Mouse (Mus musculus) C3H10T1/2 (cell line): Measurements from ENCODE around the gene Grm5. TPM values are rescaled to one million over a fixed set of nuclear protein-coding genes. Genes with fewer than 3 reads are reported as not detected.

ENCODE experiments used
- polyA plus RNA-seq, 2 experiments: library from polyadenylated mRNA; unstranded; fragments of >200 nt; fragmentation: generic; extraction: Trizol; gene quantifications; one replicate each; pipeline ENCODE4 v1.2.1; 2012; ENCODE audit warnings: missing spikeins in 2 of 2

The Grm5 gene
- not detected for polyA plus RNA-seq

DNA sequence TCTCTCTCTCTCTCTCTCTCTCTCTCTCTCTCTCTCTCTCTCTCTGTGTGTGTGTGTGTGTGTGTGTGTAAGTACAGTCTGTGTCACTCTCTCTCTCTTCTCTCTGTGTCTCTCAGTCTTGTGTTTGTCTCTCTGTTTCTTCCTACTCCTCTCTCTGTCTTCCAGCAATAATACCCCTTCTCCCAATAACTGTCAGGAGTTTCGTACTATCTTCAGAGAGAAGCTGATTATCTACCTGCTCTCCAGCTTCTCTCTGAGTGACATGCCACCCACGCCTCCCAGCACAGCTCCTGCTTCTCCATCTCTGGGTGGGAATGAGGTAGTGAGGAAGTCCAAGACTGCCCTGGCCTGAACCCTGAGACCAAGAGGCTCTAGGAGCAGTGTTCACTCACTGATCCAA, at the start of gene Grm5:
Grm5 (plus strand) TSS at position 301 of the 400 bp plus-strand sequence.

Other genes starting within 250 kb of the Grm5 start
- gene Tyr, start 90.7 kb upstream of the Grm5 start, polyA plus RNA-seq, result under 1 TPM in 1 of 2 experiments, not detected in 1; 0.01 TPM